Mouse (Mus musculus) kidney, postnatal 25 days (tissue): ENCODE measurements at regions not wholly inside any gene's neighbourhood (a gene's known extent, or its start where the extent isn't known, plus 50 kb on each side); places are given as distances from the start of the nearest gene placed in this dataset.

ENCODE experiments used
- DNase-seq, 2 experiments: peaks; one replicate each; pipeline ENCODE4 v3.0.0; 2021; ENCODE audit warnings: mixed read lengths in 2 of 2

DNA sequence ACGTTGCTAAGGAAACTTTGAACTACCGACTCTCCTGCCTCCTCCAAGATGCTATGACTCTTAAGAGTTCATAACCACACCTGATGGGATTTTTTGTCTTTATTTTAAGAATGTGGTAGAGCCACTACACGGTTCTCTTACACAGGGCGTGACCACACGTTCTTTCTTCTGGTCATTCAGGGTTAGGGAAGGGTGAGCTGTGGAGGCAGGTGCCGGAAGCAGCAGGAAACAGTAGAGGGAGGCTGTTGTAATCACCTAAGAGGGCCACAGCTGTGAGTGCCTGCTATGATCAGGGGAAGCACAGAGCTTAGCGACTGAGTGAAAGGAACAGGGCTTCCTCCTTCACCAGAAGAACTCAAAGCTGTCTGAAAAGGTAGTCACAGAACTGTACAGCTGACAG, 50.6 kb upstream of the Larp1 start:
- no peak for DNase-seq

DNA sequence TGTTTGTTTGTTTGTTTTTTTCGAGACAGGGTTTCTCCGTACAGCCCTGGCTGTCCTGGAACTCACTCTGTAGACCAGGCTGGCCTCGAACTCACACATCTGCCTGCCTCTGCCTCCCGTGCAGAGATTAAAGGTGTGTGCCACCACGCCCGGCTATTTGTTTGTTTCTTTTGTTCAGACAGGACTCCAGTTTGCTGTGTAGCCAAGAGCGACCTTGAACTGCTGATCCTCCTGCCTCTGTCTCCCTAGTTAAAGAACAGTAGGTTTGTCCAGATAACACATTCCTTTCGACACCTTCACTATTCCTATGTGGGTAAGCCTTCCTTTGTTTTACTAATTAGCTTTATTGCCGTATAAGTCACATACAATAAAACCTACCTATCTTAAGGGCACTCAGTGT, 52.0 kb upstream of the Larp1 start:
- no peak for DNase-seq

DNA sequence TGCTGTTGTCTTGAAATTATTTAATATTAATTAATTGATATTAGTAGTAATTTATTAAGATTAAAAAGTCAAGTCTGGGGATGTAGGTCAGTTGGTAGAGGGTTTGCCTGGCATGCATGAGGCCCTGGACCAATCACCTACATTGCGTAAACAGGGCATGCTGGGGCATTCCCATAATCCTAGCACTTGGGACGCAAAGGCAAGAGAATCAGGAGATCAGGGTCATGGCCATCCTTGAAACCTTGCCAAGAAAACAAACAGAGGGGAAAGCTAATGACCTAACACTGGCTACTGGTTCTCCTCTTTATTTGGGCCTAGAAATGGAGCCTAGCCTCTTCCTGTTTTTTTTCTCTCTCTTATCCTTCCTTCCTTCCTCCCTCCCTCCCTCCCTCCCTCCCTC, 52.8 kb upstream of the Larp1 start:
- DNase-seq: no peak

DNA sequence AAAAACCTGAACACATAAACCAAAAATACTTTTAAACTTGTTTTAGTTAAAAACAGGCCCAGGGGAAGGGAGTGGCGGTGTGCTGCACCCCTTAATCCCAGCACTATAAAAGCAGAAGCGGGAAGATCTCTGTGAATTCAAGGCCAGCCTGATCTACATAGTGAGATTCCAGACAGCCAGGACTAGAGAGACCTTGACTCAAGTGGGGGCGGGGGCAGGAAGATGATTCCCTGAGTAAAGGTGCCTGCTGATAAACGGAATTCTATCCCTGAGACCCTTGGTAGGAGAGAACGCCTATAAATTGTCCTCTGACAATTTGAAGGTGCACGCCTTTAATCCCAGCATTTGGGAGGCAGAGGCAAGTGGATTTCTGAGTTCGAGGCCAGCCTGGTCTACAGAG, 53.4 kb upstream of the Larp1 start:
- no peak for DNase-seq

DNA sequence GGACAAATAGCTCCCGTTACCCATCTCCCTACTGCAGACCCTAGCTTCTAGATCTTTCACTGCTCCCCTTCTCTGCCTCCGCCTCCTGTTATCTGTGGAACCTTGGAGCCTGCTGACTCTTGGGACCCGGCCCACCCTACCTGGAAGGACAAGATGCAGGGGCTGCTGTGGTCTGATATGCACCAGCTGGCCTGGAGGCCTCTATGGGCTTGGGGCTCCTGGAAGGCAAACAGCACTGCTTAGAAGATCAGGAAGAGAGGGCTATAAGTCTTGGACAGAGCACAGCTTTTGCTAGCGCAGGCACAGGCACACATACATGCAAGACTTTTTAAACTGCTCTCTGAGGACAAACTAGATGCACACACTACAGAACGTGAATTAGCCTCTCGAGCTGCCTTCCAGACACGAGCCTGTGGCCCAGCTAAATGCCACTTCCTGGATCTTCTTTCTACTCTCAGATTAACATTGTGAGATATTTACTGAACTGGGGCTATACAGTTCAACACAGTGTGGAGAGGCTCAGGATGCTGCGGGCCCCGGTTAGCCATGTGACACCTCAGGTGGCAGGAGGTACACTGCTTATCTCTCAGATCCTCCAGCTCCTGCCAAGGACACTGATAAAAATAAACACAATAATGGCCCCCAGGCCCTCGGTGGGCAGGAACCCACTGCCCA, 54.2 kb upstream of the Larp1 start:
- DNase-seq: no peak

DNA sequence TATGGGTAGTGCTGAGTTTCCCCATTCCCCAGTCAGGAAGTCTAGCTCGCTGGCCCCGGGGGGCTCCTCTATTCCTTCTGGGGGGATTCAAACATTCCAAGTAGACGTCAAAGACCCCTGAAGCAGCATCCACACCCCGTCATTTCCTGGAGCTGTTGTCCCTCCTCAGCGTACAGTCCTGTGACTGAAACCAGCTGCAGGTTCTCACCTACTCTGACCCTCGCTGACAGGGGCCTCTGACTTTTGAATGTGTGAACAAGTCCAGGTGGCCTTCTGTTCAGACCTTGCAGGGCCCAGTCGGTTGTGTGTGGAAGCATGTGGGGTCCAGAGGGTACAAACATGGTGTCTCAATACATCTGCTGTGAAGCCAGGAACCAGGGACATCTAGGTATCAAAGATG, 55.2 kb upstream of the Larp1 start:
- no peak for DNase-seq

DNA sequence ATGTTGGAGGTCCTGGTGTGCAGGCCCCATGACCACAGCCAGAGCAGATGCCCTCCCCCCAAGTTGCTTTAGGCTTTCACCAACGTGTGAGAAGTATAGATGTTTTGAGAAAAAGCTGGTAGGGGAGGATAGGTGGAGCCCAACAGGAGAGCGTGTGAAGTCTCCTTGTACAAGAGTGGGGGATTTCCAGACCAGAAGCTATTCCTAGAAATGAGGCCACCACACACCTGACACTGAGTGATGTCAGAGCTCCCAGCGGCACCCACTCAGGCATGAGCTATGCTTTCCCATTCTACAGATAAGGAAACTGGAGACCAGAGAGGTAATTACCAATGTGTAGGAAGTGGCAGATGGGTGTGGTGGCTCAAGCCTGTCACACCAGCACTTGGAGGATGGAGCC, 56.2 kb upstream of the Larp1 start:
- DNase-seq: no peak

DNA sequence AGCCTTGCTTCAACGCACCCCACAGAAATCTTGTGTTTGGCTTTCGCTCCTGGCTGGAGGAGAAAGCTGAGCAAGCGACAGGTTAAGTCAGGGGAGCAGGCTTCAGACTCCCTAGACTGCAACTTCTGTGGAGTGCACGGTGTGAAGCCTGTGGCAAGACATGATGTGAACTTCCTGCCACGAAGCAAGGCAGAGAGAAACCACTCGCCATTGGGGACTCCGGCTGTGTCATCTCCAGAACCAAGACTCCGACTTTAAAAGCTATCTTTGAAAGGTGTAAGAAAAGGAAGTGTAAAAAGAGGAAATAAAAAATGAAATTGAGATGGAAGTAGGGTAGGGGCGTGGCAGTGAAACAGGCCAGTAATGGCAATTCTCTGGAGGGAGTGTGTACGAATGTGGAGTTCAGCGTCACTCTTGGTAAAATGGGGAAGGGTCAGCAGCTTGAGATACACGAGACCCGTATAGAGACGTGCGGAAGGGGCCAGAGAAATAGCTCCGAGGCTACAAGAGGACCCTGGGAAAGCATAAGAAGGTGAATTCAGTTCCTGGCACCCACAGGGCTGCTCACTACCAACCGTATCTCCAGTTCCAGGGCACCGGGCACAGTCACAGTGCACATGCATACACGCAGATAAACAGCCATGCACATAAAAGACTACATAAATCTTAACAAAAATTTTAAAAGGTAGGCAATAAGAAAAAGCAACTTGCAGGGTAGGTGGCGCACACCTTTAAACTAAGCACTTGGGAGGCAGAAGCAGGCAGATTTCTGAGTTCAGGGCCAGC, 57.1 kb upstream of the Larp1 start:
- DNase-seq: no peak

DNA sequence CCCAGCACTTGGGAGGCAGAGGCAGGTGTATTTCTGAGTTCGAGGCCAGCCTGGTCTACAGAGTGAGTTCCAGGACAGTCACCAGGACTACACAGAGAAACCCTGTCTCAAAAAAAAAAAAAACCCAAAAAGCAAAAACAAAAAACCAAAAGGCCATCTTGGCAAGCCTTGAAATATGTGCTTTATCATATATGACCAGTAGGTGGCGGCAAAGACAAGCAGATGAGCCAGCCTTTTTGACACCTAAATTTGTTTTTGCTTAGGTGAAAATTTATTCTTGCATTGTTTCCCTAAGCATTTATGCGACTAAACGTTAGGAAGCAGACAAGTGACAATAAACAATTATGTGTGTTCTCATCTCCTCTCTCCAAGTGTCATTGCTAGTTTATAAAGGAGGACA, 57.9 kb upstream of the Larp1 start:
- DNase-seq: peak in 1 of 2 experiments; percentile 59

DNA sequence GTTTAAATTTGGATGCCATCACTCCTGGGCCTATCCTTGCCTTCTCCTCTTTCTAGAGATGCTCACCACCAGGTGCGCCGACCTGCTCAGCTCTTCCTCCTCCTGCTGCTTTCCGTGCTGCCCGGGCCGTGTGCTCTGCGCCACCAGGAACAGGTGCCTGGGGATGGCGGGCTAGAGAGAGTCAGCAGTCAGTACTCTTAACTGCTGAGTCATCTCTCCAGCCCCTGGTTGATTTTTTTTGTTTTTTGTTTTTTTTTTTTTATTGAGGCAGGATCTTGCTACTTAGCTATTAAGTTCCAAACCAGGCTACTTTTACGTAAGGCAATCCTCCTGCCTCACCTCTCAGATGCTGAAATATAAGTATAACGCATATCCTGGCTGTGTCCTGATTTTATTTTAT, 59.8 kb upstream of the Larp1 start:
- DNase-seq: no peak

DNA sequence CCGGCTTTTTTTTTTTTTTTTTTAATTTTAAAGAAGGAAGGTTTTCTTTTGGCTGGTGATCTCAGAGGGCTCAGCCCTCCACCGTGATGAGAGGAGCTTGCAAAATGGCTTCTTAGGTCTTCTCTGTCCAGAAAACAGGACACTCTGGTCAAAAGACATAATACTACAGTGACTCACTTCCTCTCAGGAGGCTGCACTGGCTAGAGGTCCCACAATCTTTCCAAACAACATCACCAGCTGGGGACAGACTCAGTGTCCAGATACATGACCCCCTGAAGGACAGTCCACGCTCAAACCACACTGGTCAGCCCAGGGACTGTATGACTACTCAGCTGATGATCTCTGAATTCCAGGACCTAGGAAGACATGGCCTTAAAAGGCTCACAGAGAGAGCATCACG, 61.5 kb upstream of the Larp1 start:
- DNase-seq: no peak

DNA sequence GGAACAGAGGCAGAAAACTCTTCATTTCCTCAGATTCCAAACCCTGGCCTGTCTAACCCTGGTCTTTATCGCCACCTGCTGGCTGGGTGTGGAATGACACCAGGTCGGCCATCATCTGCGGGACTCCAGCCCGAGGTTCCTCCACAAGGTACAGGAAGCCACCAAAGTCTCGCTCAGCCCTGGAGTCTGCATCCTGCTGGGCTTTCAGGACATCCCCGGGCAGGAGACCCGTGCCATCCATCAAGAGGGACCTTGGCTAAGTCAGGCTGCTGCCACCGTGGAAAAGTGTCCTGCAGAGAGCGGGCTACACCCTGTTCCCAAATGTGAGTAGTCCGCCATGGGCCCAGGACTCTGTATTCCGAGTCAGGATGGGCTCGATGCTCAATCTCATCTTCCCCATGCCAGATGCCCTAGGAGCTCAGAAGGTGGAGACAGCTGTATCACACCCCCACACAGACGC, 74.4 kb upstream of the Larp1 start:
- peak; percentile 78 to 88 for DNase-seq

DNA sequence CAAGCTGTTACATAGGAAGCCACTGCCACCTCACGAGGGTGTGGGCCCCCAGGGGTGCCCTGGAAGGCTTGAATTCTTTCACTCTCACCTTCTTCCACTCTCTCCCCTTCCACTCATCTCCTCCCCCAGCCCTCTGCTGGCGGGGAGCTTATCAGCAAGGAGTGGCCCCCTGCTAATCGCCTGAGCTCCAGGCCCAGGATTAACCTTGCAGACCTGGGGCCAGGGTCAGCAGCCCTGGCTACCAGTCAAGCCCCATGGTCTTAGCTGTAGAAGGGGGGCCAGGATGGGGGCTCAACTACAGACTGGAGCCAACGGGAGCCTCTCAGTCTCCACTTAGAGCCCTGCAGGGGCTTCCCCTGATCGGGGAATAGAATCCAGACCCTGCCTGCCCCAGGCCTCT, 75.8 kb upstream of the Larp1 start:
- DNase-seq: no peak

DNA sequence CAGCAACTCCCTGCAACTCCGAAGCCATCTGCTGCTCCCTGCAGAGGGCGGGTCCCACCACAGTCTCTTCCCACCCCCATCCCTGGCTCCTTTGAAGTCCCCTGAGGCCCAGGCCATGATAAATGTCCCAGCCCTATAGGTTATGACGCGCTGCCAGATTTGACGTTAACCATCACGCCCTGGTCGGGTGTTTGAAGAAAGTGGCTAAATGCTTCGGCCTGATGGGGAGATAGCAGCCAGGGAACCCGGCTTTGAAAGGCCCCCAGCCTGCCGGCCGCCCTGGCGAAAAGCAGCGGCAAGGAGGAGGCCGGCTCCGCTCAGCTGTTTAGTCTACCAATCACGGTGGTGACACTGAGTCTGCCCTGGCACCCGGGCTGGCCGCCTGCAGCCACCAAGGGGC, 79.4 kb upstream of the Larp1 start:
- DNase-seq: no peak

DNA sequence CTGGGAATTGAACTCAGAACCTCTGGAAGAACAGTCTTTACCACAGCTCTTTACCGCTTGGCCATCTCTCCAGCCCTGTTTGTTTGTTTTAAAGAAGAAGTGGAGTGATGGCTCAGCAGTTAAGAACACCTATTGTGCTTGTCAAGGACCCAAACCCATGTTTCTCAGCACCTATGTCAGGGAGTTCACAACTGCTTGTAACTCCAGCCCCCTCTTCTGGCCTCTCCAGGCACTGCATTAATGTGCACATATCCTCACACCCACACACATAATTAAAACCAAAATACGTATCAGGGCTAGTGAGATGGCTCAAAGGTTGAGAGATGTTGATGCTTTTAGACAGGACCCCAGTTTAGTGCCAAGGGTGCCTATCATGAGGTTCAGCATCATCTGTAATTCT, 87.6 kb upstream of the Hand1 start:
- peak in 1 of 2 experiments; percentile 10 for DNase-seq

DNA sequence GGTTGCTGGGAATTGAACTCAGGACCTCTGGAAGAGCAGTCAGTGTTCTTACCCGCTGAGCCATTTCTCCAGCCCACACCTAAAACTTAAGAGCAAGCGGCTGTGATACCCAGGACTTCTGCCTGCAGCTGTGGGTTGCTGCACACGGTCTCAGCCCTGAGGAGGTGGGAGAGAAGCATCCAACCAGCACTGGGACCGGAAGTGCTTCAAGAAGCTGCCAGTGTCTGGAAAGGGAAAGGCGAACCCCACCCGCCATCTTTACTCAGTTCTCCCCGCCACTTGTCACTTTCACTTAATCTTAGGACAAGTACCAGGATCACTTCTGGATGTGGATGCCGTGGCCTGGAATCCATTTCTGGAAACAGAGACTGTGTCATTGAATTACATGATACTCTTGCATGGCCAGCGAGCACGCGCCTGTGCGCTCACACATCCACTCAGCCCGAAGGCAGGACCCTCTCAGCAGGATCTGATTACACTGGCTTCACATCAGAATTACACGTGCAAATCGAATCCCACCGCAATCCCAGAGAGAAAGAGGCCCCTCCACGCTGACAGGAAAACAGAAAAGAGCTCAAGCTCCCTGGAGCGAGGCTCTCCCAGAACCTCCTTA, 85.9 kb upstream of the Hand1 start:
- DNase-seq: no peak

DNA sequence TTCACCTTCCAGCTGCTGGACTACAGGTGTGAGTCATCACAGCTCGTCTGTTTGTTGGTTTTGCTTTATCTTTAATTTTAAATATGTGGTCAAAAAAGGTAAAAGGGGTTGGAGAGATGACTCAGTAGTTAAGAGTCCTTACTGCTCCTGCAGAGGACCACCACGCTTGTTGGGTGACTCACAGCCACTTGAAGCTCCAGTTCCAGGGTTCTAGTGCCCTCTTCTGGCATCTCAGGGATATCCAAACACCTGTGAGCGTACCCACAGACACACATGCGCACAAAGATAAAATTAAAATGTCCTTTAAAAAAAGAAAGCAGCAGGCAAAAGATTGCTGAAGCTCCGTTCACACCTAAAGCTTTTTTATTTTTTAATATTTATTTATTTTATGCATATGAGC, 85.4 kb upstream of the Hand1 start:
- no peak for DNase-seq

DNA sequence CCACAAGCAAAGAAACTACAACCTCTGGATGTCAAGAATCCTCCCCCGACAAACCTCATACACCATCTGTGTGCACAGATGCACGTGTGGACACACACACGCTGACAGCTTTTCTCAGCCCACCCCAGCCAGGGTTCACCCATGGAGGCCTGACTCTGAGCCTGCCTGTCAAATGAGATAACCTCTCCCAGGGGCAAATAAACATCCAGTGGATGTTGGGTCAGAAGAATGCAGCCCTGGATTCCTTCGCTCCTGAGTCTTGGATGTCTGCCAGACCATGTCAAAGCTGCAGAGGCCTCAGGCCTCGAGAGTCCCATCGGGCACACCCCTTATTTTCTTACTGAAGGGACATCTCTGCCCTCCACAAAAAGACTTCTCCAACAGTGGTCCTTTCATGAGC, 83.4 kb upstream of the Hand1 start:
- peak in 1 of 2 experiments; percentile 17 for DNase-seq

DNA sequence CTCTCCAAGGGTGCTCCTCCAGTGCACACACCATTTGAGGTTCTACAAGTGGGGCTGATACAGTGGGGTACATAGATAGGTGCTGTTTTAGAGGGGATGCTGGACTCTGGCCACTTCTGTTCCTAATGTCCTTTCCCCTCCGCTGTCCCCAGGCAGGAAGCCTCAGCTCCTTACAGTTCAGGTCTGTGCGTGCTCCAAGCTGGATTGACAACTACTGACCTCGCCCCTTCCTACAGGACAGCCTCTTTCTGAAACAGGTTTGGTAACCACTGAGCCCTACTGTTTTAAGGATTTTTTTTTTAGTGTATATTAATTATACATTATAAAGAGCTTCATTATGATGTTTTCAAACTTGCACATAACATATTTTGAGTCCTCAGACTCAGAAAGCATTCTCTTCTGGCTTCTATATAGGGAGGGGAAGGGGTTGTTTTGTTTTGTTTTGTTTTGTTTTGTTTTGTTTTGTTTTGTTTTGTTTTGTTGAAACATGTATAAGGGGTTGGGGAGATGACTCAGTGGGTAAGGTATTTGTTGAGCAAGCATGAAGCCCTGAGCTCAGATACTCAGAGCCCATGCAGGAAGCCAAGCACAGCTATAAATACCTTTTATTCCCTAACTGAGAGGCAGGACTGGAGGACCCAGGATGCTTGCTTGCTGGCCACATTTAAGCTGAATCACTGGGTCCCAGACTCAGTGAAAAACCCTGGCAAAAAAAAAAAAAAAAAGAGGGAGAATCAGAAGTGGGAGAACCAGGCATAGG, 81.4 kb upstream of the Hand1 start:
- no peak for DNase-seq

DNA sequence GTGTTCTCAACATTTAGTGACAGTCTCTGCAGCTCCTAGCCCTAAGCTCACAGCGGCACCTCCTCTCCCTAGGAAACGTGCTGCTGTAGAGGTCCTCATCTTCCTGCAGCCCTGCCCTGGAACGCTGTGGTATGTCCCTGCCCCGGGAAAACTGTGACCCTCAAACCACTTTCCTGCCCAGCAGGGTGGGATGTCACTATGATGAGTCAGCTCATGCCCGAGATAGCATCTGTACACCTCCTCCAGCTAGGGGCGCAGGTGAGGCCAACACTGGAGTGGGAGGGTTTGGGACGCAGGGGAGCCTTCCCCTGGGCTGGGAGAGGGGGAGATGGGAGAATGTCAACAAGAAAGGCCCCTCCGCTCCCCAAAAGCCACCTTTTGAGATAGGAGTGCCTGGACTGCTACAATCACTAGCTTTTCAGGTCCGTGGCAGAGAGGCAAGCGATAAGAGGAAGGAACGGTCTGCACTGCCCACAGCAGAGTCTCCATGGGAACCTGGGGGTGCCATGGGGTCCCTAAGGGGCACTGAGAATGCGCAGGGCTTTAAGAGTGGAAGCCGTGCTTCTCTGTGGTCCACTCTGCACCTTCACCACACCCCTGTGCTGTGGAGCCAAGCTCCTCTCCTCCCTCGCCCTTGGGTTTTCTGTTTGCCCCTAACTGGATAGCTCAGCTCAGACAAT, 80.5 kb upstream of the Hand1 start:
- no peak for DNase-seq

DNA sequence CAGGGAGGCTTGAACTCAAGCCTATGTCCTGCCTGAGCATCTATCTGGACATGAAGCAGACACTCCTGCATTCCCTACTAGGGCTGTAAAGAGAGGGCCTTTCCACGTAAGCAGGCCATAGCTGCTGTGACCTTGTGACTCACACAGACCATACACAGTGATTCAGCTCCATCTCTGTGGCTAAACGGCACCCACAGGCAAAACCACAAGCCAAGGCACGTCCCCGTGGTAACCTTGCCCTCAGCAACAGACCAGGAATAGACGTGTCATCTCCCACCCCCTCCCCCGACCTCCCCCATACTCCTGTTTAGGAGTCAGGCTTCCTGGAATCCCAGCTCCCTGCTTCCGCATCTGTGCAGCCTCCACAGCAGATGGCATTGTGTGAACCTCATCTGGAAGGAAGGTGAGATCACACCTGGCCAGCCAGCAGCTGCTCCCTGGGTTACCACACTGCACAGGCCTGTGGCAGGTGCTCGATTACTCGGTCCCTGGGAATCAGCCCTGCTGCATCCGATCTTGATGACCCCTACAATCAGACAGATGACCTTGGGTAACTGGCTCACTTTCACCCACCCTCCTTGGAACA, 79.2 kb upstream of the Hand1 start:
- no peak for DNase-seq

DNA sequence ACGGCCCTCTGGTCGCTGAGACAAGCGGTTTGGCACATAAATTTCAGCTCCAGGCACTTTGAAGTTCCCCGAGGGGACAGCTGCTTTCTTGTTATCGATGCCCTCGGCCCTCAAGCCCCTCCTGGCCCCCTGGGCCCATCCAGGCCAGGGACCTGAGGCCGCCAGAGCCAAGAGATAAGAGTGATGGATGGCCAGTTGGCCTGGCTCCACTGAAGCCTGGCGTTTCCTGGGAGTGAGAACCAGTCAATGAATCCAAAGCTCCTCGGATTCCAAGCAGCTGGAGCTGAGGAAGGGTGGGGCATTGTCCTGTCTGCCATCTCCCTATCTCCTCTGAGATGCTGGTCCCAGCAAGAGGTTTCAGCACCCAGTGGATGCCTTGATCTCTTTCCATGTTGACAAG, 71.6 kb upstream of the Hand1 start:
- DNase-seq: no peak
